Mouse (Mus musculus): ENCODE data around the gene Prtn3.
A peak's percentile ranks its signal among the peaks of the same experiment; 100 is the strongest.

The Prtn3 gene

DNA sequence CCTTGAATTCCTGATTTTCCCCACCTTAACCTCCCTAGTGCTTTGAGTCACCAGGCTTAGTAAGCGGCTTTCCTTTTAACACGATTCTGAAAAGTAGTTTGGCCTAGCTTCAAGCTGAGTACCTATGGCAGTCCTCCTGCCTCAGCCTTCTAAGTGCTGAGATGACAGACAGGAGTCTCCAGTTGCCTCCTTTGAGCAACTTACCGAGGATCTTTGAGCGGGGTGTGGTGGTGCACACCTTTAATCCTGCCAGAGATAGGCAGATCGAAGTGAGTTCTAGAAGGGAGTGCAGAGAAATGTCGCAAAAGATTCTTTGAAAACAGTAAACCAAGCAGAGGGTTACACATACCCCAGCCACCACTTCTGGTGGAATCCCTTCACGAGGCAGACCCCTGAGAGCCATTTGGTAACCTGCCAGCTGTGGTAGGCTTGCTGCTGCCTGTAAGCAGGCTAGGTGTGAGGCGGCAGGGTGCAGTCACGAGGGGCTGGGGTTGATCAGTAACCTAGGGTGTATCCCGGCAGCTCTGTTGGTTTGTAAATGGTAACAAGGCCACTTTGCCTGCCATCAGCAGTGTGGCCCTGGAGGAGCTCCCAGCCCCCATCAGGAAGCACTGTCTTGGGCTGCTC, 18.6 kb upstream of the Prtn3 start:
- DNase-seq (ENCODE audit: low read depth, low spot score), result peak; percentile 40

GRCm38 (mm10) chr10:79856280-79856679, 18.0 kb upstream of the Prtn3 start:
- no peak for DNase-seq (ENCODE audit: low read depth, low spot score)

DNA sequence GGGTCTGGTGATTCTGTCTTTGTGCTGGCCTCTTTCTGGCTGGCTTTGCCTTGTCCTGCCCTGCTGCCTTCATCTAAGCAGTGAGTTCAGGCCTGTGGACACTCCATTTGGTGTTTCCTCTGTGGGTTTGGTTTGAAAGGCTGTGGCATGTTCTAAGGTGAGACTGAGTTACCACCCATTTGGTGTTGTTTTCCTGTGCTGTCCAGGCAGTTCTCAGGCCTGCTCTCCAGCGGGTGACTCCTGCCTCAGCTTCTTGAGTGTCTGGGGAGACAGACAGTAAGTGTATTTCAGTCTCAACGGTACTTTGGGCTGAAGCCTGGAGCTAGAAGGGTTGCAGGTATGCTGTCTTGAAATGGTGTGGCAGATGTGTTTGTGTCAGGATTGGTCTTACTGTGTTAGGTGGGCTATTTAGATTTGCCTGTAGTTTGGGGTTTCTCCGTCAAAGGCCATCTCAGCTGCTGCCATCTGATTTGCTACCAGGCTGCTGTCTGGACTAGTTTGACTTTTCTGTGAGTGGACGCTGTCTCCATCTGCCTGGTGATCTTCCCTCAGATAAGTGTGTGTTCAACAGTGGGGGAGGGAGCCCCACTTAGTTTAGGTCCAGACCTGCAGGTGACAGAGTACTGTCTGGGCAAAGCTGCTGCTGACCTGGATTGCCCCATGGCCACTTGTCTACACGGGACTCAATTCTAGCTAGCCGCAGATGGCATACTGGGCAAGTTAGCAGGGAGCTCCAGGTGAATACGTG, 17.4 kb upstream of the Prtn3 start:
- peak; percentile 26 for DNase-seq (ENCODE audit: low read depth, low spot score)

- peak; percentile 69 for DNase-seq (ENCODE audit: low read depth, low spot score)
Measured at GRCm38 (mm10) chr10:79857452-79857811, 16.8 kb upstream of the Prtn3 start.

DNA sequence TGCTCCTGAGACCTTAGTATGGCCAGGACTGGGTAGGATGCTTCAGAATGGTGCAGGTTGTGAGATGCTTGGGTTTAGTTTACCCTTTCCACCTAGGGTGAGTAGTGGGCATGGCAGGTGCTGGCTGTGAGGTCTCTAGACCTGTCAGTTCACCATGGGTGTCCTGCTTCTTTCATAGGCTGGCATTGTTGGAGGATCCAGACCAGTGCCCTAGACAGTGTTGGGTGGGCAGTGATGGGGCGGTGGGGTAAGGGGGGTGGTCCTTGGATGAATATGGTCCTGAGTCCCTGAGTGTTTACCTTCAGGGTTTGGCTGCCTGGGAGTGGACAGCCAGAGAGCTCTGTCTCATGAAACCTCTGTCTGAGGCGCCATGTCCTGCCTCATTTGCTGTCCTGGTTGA, 16.4 kb upstream of the Prtn3 start:
- DNase-seq (ENCODE audit: low read depth, low spot score), result no peak

GRCm38 (mm10) chr10:79858416-79859074, 15.7 kb upstream of the Prtn3 start:
- peak; percentile 72 for DNase-seq (ENCODE audit: low read depth, low spot score)

- DNase-seq (ENCODE audit: low read depth, low spot score), result peak; percentile 32
Measured at GRCm38 (mm10) chr10:79859116-79859515, 15.2 kb upstream of the Prtn3 start.

DNA sequence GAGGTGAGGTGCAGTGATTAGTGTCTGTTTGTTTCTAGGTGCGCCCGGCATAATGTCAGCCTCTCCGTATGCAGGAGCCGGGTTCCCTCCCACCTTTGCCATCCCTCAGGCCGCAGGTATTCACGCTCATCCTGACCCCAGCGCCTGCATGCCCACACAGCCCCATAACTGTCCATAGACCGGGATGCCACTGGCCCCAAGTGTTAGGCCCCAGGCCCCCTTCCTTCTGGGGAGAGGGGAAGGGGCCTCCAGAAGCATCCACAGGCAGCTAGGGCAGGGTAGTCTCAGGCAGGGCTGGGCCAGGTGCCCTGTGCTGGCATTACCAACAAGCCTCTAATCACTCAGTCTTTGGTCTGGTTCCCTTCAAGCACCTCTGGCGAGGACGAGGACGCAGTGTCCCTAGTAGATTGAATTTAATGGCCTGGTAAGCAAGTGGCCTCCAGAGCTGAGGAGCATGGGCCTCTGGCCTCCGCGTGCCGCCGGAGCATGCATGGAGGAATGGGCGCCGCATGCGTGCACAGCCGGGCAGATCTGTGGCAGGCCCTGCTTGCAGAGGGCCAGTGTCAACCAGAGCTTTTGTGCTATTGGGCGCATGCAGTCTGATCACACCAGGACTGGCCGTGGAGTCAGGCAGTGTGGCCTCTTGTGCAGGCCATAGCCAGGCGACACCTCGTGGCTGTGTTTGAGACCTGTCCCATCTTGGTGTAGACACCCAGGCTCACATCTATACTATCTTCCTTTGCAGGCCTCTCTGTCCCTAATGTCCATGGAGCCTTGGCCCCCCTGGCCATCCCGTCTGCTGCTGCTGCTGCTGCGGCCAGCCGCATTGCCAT, 14.0 kb upstream of the Prtn3 start:
- DNase-seq (ENCODE audit: low read depth, low spot score), result no peak

- DNase-seq (ENCODE audit: low read depth, low spot score), result no peak
Measured at GRCm38 (mm10) chr10:79861230-79862048, 12.8 kb upstream of the Prtn3 start.

- DNase-seq (ENCODE audit: low read depth, low spot score), result no peak
Measured at GRCm38 (mm10) chr10:79862049-79862788, 12.1 kb upstream of the Prtn3 start.

GRCm38 (mm10) chr10:79862925-79863324, 11.4 kb upstream of the Prtn3 start:
- DNase-seq (ENCODE audit: low read depth, low spot score), result no peak

DNA sequence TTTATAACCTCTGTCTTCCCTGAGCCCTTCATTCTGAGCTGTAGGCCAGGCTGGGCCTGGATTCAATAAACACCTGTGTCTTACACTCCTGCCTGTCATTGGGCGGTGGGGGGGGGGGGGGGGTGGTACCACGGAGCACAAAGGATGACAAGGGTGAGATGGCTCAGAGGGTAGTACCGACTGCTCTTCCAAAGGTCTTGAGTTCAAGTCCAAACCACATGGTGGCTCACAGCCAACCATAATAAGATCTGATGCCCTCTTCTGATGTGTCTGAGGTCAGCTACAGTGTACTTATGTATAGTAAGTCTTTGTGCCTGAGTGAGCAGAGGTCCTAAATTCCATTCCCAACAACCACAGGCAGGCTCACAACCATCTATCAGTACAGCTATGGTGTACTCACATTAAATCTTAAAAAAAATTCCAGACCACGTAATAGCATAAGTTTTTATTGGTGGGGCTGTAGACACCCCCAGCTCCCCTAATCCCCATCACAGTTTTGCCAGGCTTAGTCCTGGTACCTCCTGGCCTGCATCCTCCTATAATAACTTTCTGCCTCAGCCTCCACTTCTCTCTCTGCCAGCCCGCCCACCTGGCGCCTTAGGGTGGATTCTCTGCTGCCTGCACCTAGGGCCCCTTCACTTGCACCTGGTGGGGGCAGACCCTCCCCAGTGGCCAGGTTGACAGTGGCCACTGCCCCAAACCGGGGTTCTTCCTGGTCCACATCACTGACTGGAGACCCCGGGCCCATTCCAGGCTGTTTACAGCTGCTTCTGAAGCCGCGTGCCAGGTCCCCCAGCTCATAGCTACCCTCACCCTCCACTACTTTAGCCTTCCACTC, 9.7 kb upstream of the Prtn3 start:
- peak; percentile 76 for DNase-seq (ENCODE audit: low read depth, low spot score)

GRCm38 (mm10) chr10:79865189-79865601, 9.1 kb upstream of the Prtn3 start:
- DNase-seq (ENCODE audit: low read depth, low spot score), result peak; percentile 20

GRCm38 (mm10) chr10:79865801-79866295, 8.4 kb upstream of the Prtn3 start:
- DNase-seq (ENCODE audit: low read depth, low spot score), result peak; percentile 26

- DNase-seq (ENCODE audit: low read depth, low spot score), result no peak
Measured at GRCm38 (mm10) chr10:79866601-79867000, 7.7 kb upstream of the Prtn3 start.

DNA sequence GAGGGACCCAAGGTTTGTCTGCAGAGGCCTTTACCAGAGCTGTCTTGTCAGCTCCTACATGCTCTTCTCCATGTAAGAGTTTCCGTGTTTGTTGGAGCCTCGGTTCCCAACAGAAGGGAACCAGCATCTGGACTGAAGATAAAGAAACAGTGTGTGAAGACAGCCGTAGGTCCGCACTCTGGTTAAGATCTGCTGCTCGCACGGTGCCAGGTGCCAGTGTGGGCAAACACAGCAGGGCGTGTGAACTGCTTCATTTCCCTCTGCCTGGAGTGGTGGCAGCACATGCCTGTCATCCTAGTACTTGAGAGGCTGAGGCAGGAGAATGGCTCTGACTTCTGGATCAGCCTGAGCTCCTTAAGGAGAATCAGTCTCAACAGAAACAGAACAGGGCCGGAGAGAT, 2.4 kb upstream of the Prtn3 start:
- DNase-seq (ENCODE audit: low read depth, low spot score), result no peak

DNA sequence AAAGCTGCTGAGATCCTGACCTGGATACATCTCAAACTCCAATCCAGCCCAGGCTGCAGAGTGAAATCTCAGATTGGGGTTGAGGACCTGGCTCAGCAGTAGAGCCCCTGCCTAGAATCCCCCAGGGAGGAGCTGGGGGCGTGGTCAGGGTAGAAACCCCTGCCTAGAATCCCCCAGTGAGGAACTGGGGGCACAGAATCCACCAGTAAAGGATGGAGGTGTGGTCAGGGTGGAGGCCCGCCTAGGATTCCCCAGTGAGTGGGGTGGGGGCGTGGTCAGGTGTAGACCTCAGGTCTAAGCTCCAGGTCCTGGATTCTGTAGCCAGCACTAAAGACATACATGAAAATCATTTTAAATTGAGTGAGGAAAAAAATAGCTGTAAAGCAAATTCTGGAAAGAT, 1.4 kb upstream of the Prtn3 start:
- DNase-seq (ENCODE audit: low read depth, low spot score), result no peak

- DNase-seq (ENCODE audit: low read depth, low spot score), result no peak
Measured at GRCm38 (mm10) chr10:79873313-79873712, 963 bp upstream of the Prtn3 start.

GRCm38 (mm10) chr10:79873715-79874289, 474 bp upstream of the Prtn3 start:
- DNase-seq (ENCODE audit: low read depth, low spot score), result no peak
